Mouse (Mus musculus): Measurements from ENCODE around the gene Bak1. TPM values are rescaled to one million over a fixed set of nuclear protein-coding genes. Genes with fewer than 3 reads are reported as not detected.

The Bak1 gene
- polyA plus RNA-seq, 1 experiment from 2014 or later: 5.3 TPM

DNA sequence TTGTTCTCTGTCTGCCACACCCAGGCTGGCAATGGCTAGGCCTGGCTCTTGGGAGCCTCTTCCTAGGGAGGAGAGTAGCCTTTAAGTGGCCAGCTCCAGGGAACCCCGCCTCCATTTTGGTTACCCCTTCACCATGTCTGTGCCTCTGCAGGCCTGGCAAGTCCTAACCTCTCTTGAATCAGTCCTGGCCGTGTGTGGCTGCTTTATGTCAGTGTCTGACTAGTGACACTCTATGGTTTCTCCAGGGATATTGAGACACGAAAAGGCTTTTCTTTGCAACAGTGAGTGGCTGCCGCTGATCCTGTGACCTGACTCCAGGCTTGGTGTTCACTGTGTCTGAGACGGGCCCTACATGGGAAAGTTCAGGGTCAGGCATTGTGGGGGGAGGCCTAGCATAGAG lies 22.0 kb upstream of the Bak1 start:
- no peak overlapping the region for H3K27ac ChIP-seq
- 59% methylated on average over 5 of the region's 5 CpGs for WGBS

DNA sequence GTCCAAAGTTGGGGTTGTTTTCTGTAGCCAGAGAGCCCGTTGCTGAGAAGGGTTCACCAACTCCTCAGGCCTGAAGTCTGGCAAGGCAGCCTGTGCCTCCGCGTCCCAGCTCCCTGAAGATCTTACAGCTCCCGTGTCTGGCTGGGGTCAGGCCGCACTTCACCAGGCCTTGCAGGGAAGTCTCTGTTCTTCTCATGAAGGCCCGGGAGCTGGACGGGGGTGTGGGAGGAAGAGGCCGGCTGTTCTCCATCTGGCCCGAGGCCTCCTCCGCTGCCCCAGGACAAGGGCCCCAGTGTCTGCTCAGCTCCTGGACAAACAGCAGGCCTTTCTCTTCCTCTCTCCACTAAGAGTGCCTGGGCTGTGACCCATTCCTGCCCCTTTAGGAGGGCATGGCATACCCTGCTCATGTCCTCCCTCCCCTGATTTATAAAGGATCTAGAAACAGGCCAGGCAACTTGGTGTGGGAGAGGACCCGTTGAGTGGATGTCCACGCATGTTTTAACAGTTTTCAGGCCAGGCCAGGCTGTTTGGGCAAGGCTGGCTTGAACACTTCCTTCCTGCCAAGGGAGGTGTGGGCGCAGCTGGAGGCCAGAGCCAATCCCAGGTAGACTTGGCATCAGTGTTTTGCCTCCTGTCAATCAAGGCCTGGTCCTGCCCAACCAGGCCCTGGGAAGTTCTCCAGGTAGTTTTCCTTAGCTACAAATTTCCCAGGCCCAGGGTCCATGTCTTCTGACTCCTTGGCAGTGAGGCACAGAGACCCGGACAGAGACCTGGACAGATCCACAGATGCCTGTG lies 19.8 kb upstream of the Bak1 start:
- Histone ChIP-seq H3K27me3 (no peaks in the 10 kb centered on the region), H3K27ac (peak overlapping the region; percentile 87), H3K4me1 (replicated peaks) (peaks cover 15% of the 10 kb centered on the region), H3K4me3 (replicated peaks) (no peak overlapping the region), H3K9ac (replicated peaks) (no peak overlapping the region), H3K36me3 (no peaks in the 10 kb centered on the region), H3K4me2 (no peak overlapping the region), H3K9me3 (no peaks in the 10 kb centered on the region)
- 55% methylated on average over 14 of the region's 14 CpGs for WGBS
- no peak for ATAC-seq (ENCODE audit: insufficient number of reproducible peaks, insufficient read depth, low FRiP score, low TSS enrichment, low read depth)

More for the DNA sequence above, 22.0 kb upstream of the Bak1 start:
- Histone ChIP-seq H3K4me1 (replicated peaks) (peaks cover 17% of the 10 kb centered on the region), H3K9me3 (no peaks in the 10 kb centered on the region), H3K4me3 (replicated peaks) (no peak overlapping the region), H3K4me2 (no peak overlapping the region), H3K36me3 (no peaks in the 10 kb centered on the region), H3K27me3 (no peaks in the 10 kb centered on the region), H3K9ac (replicated peaks) (no peak overlapping the region)
- no peak for ATAC-seq (ENCODE audit: insufficient number of reproducible peaks, insufficient read depth, low FRiP score, low TSS enrichment, low read depth)

DNA sequence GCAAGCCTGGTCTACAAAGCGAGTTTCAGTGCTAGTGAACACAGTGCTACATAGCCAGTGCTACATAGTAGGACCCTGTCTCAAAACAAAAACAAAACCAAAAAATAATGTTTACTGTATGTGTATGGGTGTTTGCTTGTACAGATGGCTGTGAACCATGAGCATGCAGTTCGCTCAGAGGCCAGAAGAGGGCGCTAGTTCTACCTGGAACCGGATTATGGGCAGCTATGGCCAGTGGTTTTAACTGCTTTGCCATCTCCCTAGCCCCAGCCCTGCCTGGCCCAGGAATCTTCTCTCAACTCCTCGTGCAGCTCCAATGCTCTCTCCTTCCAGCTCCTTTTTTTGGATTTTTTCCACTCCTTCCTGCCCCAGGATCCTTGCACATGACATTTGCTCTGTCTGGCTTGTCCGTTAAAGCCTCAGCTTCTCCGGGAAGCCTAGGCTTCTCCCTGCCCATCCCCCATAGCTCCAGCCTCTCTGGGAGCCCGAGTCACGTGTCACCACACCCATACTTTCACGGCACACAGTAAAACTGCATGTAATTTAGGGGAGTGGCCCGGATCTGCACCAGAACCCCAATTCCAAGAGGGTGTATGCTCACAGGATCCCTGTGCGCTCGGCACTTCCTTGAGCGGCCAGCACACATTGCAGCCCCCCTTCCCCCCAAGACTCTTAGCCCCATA lies 19.1 kb upstream of the Bak1 start:
- H3K9ac ChIP-seq (replicated peaks): no peak overlapping the region
- no peaks in the 10 kb centered on the region for H3K27me3 ChIP-seq
- H3K9me3 ChIP-seq: no peaks in the 10 kb centered on the region
- H3K4me1 ChIP-seq (replicated peaks): peaks cover 23% of the 10 kb centered on the region
- H3K27ac ChIP-seq: peak overlapping the region; percentile 87
- ATAC-seq (ENCODE audit: insufficient number of reproducible peaks, insufficient read depth, low FRiP score, low TSS enrichment, low read depth): no peak
- H3K4me2 ChIP-seq: no peak overlapping the region
- H3K4me3 ChIP-seq (replicated peaks): no peak overlapping the region
- H3K36me3 ChIP-seq: no peaks in the 10 kb centered on the region
- WGBS: 77% methylated on average over 14 of the region's 14 CpGs

GRCm38 (mm10) chr17:27045164-27045563 lies 16.4 kb upstream of the Bak1 start:
- Histone ChIP-seq H3K36me3 (no peaks in the 10 kb centered on the region), H3K4me2 (no peak overlapping the region), H3K4me3 (replicated peaks) (no peak overlapping the region), H3K9ac (replicated peaks) (no peak overlapping the region), H3K4me1 (replicated peaks) (peaks cover 25% of the 10 kb centered on the region), H3K27me3 (no peaks in the 10 kb centered on the region), H3K27ac (no peak overlapping the region), H3K9me3 (no peaks in the 10 kb centered on the region)
- WGBS: 85% methylated on average over 6 of the region's 6 CpGs
- ATAC-seq (ENCODE audit: insufficient number of reproducible peaks, insufficient read depth, low FRiP score, low TSS enrichment, low read depth): no peak

DNA sequence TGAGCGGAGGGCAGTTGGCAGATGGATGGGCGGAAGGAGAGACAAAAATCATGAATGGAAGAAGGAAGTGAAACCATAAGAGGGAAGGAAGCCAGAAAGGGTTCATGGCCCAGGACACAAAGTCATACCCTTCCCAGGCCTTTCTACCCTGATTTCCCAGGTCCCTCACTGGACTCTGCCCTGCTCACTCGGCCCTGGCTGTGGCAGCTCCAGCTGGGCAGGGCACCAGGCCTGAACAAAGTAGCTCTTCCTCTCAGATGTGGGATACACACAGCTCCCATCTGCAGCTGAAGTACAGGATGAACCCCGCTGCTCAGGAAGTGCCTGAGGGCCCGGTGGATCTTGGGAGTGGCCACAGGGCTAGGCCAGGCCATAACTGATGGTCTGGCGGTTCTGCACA lies 14.0 kb upstream of the Bak1 start:
- Histone ChIP-seq H3K9me3 (no peaks in the 10 kb centered on the region), H3K27me3 (no peaks in the 10 kb centered on the region), H3K4me2 (no peak overlapping the region), H3K4me3 (replicated peaks) (no peak overlapping the region), H3K9ac (replicated peaks) (peak overlapping the region; percentile 27; the same call in 1 of the 2 replicates), H3K4me1 (replicated peaks) (peaks cover 47% of the 10 kb centered on the region), H3K27ac (peak overlapping the region; percentile 50; the same call in 1 of the 2 replicates), H3K36me3 (no peaks in the 10 kb centered on the region)
- 53% methylated on average over 6 of the region's 6 CpGs for WGBS
- ATAC-seq (ENCODE audit: insufficient number of reproducible peaks, insufficient read depth, low FRiP score, low TSS enrichment, low read depth): no peak

DNA sequence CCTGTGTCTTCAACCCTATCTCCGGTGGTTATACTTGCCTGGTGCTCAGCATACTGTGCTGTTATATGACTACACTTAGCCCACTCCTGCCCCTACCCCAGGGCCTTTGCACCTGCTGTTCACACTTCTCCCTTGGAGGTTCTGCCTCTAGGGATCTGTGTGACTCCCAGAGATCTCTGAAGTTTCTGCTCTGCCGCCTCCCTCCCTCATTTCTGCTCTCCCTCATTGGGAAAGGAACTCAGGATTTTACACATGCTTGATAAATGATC lies 12.9 kb upstream of the Bak1 start:
- 86% methylated on average over 2 of the region's 2 CpGs for WGBS
- Histone ChIP-seq H3K4me1 (replicated peaks) (peaks cover 50% of the 10 kb centered on the region), H3K27me3 (no peaks in the 10 kb centered on the region), H3K27ac (0 out of 2 replicates have a peak overlapping the region, but pooled peaks have one; percentile 35), H3K36me3 (no peaks in the 10 kb centered on the region), H3K9me3 (no peaks in the 10 kb centered on the region), H3K4me3 (replicated peaks) (no peak overlapping the region), H3K9ac (replicated peaks) (no peak overlapping the region), H3K4me2 (no peak overlapping the region)
- ATAC-seq (ENCODE audit: insufficient number of reproducible peaks, insufficient read depth, low FRiP score, low TSS enrichment, low read depth): no peak

DNA sequence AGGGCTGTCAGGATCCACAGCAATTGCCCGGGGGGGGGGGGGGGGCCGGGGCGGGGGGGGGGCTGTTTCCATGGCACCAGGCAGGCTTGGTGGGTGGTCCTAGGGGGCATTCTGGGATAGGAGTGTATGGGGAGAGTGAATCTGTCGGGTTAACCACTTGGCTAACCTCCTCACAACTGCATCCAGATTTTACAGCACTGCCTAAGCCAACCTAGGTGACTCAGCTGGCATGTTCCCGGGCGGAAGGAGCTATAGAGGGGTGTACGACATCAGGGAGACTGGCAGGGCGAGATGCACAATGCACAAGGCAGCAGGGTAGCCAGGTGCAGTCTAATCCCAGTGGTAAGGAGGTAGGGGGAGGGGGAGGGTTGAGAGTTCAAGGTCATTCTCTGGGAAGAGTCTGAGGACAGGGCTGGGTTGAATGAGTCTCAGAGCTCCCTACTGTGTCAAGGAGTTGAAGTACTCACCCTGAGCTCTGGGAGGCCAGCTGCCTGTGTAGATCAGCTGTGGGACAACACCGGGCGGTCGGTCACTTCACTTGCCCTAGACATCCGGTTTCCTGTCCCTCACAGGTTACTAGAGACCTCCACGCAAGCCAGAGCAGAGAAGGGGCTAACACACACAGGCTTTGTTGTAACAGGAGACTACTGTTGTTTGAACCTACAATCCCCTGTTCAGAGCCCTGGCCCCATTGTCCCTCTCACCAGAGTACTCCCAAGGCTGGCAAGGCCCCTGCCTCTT lies 12.4 kb upstream of the Bak1 start:
- Histone ChIP-seq H3K9me3 (no peaks in the 10 kb centered on the region), H3K4me1 (replicated peaks) (peaks cover 50% of the 10 kb centered on the region), H3K4me3 (replicated peaks) (no peak overlapping the region), H3K4me2 (no peak overlapping the region), H3K27ac (peak overlapping the region; percentile 90), H3K9ac (replicated peaks) (no peak overlapping the region), H3K27me3 (no peaks in the 10 kb centered on the region), H3K36me3 (no peaks in the 10 kb centered on the region)
- WGBS: 41% methylated on average over 11 of the region's 13 CpGs
- no peak for ATAC-seq (ENCODE audit: insufficient number of reproducible peaks, insufficient read depth, low FRiP score, low TSS enrichment, low read depth)

DNA sequence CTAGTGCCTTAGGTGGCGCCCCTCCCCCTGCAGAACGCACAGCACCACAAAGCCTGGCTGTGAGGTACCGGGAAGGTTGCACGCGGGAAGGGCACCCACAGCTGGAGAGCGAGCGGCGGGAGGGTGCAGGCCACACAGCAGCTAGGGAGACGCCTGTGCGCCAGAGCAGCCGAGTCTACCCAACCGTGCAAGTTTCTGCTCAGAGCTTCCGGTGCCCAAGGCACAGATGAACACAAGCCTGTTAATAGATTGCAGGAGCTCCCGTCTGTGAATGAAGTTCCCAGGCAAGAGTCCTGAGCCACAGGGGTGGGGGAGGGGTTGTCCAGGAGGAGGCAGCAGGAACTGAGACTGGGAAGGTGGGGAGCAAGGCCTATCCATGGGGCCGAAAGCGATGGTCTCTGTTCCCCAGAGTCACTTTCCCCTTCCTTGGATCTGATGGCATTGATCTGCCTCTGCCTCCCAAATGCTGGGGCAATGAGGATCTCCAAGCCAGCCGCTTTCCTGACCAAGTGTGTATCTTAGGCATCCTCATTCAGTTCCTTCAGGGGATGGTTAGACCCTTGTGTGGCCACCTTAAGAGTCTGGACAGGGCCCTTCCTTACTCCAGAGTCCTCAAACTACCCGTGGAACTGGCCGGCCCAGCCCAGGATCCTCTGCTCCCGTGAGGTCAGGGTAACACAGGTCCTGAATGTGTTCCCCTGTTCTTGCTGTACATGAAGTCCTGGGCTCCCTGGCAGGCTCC lies 11.7 kb upstream of the Bak1 start:
- H3K4me2 ChIP-seq: peak overlapping the region; percentile 47
- 7% methylated on average over 20 of the region's 20 CpGs for WGBS

GRCm38 (mm10) chr17:27039432-27040102 lies 10.8 kb upstream of the Bak1 start:
- no peak for ATAC-seq (ENCODE audit: insufficient number of reproducible peaks, insufficient read depth, low FRiP score, low TSS enrichment, low read depth)
- no peaks in the 10 kb centered on the region for H3K36me3 ChIP-seq
- H3K27ac ChIP-seq: peak overlapping the region; percentile 90
- 0 out of 2 replicates have a peak overlapping the region, but pooled peaks have one; percentile 11 for H3K4me3 ChIP-seq (replicated peaks)
- peaks cover 61% of the 10 kb centered on the region for H3K4me1 ChIP-seq (replicated peaks)
- H3K9ac ChIP-seq (replicated peaks): peak overlapping the region; percentile 47; the same call in 1 of the 2 replicates
- H3K27me3 ChIP-seq: no peaks in the 10 kb centered on the region; the same call in 1 of the 2 replicates
- H3K9me3 ChIP-seq: no peaks in the 10 kb centered on the region
- H3K4me2 ChIP-seq: peak overlapping the region; percentile 47
- 58% methylated on average over 10 of the region's 10 CpGs for WGBS

More for the DNA sequence above, 11.7 kb upstream of the Bak1 start:
- H3K27ac ChIP-seq: peak overlapping the region; percentile 90
- no peaks in the 10 kb centered on the region for H3K9me3 ChIP-seq
- peaks cover 56% of the 10 kb centered on the region for H3K4me1 ChIP-seq (replicated peaks)
- H3K27me3 ChIP-seq: no peaks in the 10 kb centered on the region; the same call in 1 of the 2 replicates
- H3K9ac ChIP-seq (replicated peaks): peak overlapping the region; percentile 47; the same call in 1 of the 2 replicates
- H3K4me3 ChIP-seq (replicated peaks): 0 out of 2 replicates have a peak overlapping the region, but pooled peaks have one; percentile 11
- ATAC-seq (ENCODE audit: insufficient number of reproducible peaks, insufficient read depth, low FRiP score, low TSS enrichment, low read depth): 0 out of 2 replicates have a peak, but pooled peaks have one; percentile 38
- H3K36me3 ChIP-seq: no peaks in the 10 kb centered on the region

- Histone ChIP-seq H3K4me2 (no peak overlapping the region; the same call in 1 of the 2 replicates), H3K27ac (peak overlapping the region; percentile 67), H3K9ac (replicated peaks) (peak overlapping the region; percentile 2; the same call in 1 of the 2 replicates), H3K27me3 (no peaks in the 10 kb centered on the region; the same call in 1 of the 2 replicates), H3K36me3 (no peaks in the 10 kb centered on the region), H3K4me1 (replicated peaks) (peaks cover 59% of the 10 kb centered on the region), H3K4me3 (replicated peaks) (no peak overlapping the region), H3K9me3 (no peaks in the 10 kb centered on the region)
- 31% methylated on average over 17 of the region's 18 CpGs for WGBS
- no peak for ATAC-seq (ENCODE audit: insufficient number of reproducible peaks, insufficient read depth, low FRiP score, low TSS enrichment, low read depth)
These were observed 9.7 kb upstream of the Bak1 start for GRCm38 (mm10) chr17:27038335-27039050.
